Mouse (Mus musculus) mouse embryonic stem cell (cell line): Measurements from ENCODE around the gene Carns1.

Experiments
- in situ Hi-C, 2 experiments: fragments of 300-500 bp; cut with MboI; formaldehyde crosslinking; loops; 1 replicate in 1 of 2; 3 replicates in 1 of 2; pipeline ENCODE4 v1.14.3; 2019 to 2020; ENCODE audit warnings: low sequenced_read_pairs in 2 of 2, low pct_unique_long_range_greater_than_20kb in 1 of 2, mixed read lengths in 1 of 2; ENCODE audit not compliant: unreplicated experiment in 1 of 2

Gene Carns1

GRCm38 (mm10) chr19:4175368-4175947, at the start of gene Carns1:
TSS of gene Carns1 (minus strand) at chr19:4175479.
- in situ Hi-C loops, result no loop called here

- in situ Hi-C loops, result no loop called here
Observed at GRCm38 (mm10) chr19:4222165-4222564, 46.9 kb upstream of the Carns1 start.

GRCm38 (mm10) chr19:4220957-4221743, 45.9 kb upstream of the Carns1 start:
- in situ Hi-C loops, result no loop called here

- in situ Hi-C loops, result no loop called here
Observed at GRCm38 (mm10) chr19:4220416-4220815, 45.1 kb upstream of the Carns1 start.

- in situ Hi-C loops, result no loop called here
Observed at GRCm38 (mm10) chr19:4219943-4220342, 44.7 kb upstream of the Carns1 start.

GRCm38 (mm10) chr19:4218784-4219183, 43.5 kb upstream of the Carns1 start:
- in situ Hi-C loops, result no loop called here

GRCm38 (mm10) chr19:4218293-4218692, 43.0 kb upstream of the Carns1 start:
- in situ Hi-C loops, result no loop called here

GRCm38 (mm10) chr19:4217855-4218254, 42.6 kb upstream of the Carns1 start:
- in situ Hi-C loops, result no loop called here

GRCm38 (mm10) chr19:4217140-4217539, 41.9 kb upstream of the Carns1 start:
- in situ Hi-C loops, result no loop called here

- in situ Hi-C loops, result no loop called here
Observed at GRCm38 (mm10) chr19:4216041-4216685, 40.9 kb upstream of the Carns1 start.

GRCm38 (mm10) chr19:4215451-4215840, 40.2 kb upstream of the Carns1 start:
- in situ Hi-C loops, result no loop called here

GRCm38 (mm10) chr19:4214771-4215450, 39.6 kb upstream of the Carns1 start:
- in situ Hi-C loops, result no loop called here

GRCm38 (mm10) chr19:4214071-4214770, 38.9 kb upstream of the Carns1 start, which contains the start of the genes Clcf1 and AC109138.7:
TSS of gene Clcf1 (plus strand) at chr19:4214238.
TSS of gene AC109138.7 (plus strand) at chr19:4214357.
- in situ Hi-C loops, result no loop called here

- in situ Hi-C loops, result no loop called here
Observed at GRCm38 (mm10) chr19:4213524-4213974, 38.3 kb upstream of the Carns1 start.

GRCm38 (mm10) chr19:4211891-4212588, 36.8 kb upstream of the Carns1 start:
- in situ Hi-C loops, result no loop called here

- in situ Hi-C loops, result loop anchor here in 1 of 2 experiments (5.0 kb wide), 1 partner anchor 34 kb away; no protein-coding TSS in a partner anchor
Observed at GRCm38 (mm10) chr19:4208563-4208962, 33.3 kb upstream of the Carns1 start.

GRCm38 (mm10) chr19:4206971-4207370, 31.7 kb upstream of the Carns1 start:
- in situ Hi-C loops, result loop anchor here in 1 of 2 experiments (5.0 kb wide), 1 partner anchor 35 kb away; no protein-coding TSS in a partner anchor
